Mouse (Mus musculus) common myeloid progenitor, adult 5-6 weeks (primary cell): ENCODE data around the gene Luc7l. TPM values are rescaled to one million over a fixed set of nuclear protein-coding genes. Genes with fewer than 3 reads are reported as not detected.

Experiments
- ATAC-seq: replicated peaks from 2 replicates; pipeline ENCODE4 v1.8.0; 2016; ENCODE audit warnings: low read depth, mild to moderate bottlenecking, moderate TSS enrichment, inconsistent platforms; ENCODE audit not compliant: poor library complexity, severe bottlenecking
- total RNA-seq: library from RNA; stranded (forward); fragments of 200-1000, 187-1606 nt; gene quantifications from 2 replicates; pipeline ENCODE4 v1.2.3, GENCODE M21; 2017

Gene Luc7l
- total RNA-seq: 104 and 124 TPM in 2 replicates

DNA sequence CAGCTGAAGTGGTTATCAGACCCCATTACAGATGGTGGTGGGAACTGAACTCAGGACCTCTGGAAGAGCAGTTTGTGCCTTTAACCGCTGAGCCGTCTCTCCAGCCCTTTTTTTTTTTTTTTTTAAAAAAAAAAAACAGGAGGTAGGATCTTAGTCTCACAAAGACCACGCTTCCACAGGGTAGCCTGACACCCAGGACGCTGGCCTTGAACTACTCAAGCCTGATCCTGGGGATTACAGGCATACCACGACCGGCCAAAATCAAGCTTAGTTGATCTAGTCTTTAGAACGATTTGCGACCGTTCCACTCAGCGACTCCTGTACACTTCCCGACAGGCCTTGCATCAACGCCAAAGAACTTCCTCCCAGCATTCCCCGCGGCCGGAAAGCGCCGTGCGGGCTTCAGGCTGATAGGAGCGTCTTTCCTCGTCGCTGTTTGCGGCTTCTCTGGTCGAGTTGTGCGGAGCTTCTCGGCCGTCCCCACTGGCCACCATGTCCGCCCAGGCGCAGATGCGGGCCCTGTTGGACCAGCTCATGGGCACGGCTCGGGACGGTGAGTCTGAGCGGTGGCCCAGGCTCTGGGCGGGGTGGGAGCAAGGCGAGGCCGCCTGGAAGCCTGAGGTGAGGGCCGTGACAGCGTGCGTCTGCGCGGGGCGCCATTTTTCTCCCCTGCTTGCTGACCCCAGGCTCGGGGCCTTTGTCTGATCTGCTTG lies at the start of gene Luc7l:
Gene Luc7l (plus strand): TSS at position 358 of the 713 bp plus-strand sequence.
- ATAC-seq: peak; percentile 95

DNA sequence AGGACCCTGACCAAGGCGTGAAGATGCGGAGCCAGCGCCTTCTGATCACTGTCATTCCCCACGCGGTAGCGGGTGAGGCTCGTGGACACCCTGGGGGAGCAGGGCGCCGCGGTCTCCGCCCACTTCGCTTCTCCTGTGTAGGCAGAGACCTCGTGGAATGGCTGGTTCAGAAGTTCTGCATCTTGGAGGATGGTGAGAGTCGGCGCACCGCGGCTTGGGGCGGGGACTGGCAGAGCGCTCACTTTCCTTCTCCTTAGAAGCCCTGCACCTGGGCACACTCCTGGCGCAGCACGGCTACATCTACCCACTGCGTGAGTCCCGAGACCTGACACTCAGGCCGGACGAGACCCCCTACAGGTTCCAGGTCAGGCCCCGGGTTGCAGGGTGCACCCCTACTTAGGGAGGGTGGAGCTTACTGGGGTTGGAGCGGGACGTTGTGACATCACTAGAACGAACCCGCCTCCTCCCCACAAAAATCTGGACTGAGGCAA lies 49.3 kb upstream of the Luc7l start:
- ATAC-seq: peak; percentile 44; the same call in 1 of the 2 replicates

- no peak for ATAC-seq
These were observed 47.9 kb upstream of the Luc7l start for GRCm38 (mm10) chr17:26204766-26205165.

DNA sequence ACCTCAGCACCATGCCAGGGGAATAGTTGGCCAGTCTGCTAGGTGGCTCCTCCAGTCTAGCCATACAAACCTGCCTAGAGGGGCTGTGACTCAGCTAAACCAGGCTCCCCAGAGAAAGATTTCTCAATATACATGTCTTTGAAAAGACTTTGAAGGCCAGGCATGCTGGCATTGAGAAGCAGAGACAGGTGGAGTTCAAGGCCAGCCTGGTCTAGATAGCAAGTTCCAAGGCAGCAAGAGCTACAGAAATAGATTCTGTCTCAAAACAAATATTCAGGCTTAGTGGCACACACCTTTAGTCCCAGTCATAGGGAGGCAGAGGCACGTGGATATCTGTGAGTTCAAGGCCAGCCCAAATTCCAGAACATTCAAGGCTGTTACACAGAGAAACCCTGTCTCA lies 46.3 kb upstream of the Luc7l start:
- ATAC-seq: no peak

GRCm38 (mm10) chr17:26207686-26208085 lies 45.0 kb upstream of the Luc7l start, which contains the start of gene Arhgdig:
Gene Arhgdig (minus strand): TSS chr17:26207786.
- no peak for ATAC-seq

DNA sequence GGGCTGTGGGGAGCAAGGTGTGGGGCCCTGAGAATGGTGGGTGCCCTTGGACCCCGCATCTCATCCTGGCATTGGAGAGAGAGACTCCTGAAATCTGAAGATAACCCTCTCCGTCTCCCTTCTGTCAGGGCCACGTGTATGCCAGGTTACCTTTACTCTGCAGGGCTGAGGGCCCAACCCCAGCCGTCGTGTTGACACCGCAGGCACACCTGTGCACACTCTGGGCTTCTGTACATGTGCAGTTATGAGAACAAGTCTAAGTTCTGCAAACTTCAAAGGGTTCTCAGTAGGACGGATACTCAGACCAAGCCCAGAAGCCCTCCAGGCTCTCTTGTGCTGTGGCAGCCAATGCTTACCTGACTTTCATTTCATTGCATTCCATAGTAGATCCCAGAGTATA lies 40.5 kb upstream of the Luc7l start:
- ATAC-seq: no peak

- ATAC-seq: no peak
These were observed 40.0 kb upstream of the Luc7l start for GRCm38 (mm10) chr17:26212681-26213080.

- no peak for ATAC-seq
These were observed 31.2 kb upstream of the Luc7l start for GRCm38 (mm10) chr17:26221508-26221907.

GRCm38 (mm10) chr17:26225150-26225549 lies 27.5 kb upstream of the Luc7l start:
- no peak for ATAC-seq

DNA sequence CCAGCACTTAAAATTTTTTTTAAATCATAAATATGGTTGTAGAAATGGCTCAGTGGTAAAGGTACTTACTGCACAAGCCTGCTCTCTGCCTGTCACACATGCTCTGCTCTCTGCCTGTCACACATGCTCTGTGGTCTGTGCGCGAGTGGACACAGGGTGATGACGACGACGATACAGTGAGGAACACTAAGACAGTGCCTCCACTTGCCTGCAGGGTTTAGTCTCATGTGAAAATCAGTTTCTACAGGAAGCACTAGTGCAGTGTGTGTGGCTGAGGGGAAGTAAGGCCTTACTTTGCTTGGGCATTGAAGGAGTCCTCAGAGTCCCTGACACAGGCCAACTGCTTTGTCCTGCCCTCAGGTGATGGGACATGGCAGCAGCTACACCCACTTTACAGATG lies 22.9 kb upstream of the Luc7l start:
- peak; percentile 63; the same call in 1 of the 2 replicates for ATAC-seq

- no peak for ATAC-seq
These were observed 21.5 kb upstream of the Luc7l start for GRCm38 (mm10) chr17:26231156-26231555.

- no peak for ATAC-seq
These were observed 19.8 kb upstream of the Luc7l start for GRCm38 (mm10) chr17:26232863-26233262.

DNA sequence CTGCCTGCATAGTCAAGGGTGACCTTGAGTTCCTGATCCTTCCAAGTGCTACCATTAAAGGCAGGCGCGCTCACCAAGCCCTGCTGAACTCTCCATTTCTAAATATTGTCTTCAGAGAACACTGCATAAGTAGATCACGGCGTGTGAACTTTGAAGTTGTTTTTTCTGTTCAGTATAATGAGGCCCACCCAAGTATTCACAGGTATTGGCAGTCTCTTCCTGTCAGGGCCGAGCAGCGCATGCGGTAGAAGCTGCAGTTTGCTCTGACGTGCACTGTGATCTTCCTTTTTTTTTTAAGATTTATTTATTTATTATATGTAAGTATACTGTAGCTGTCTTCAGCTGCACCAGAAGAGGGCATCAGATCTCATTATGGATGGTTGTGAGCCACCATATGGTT lies 18.3 kb upstream of the Luc7l start:
- no peak for ATAC-seq

GRCm38 (mm10) chr17:26235077-26235815 lies 17.4 kb upstream of the Luc7l start:
- peak; percentile 34; the same call in 1 of the 2 replicates for ATAC-seq

- ATAC-seq: peak; percentile 17; the same call in 1 of the 2 replicates
These were observed 15.0 kb upstream of the Luc7l start for GRCm38 (mm10) chr17:26237667-26238066.

- ATAC-seq: no peak
These were observed 13.1 kb upstream of the Luc7l start for GRCm38 (mm10) chr17:26239551-26239950.

GRCm38 (mm10) chr17:26240120-26240790 lies 12.4 kb upstream of the Luc7l start:
- no peak for ATAC-seq

DNA sequence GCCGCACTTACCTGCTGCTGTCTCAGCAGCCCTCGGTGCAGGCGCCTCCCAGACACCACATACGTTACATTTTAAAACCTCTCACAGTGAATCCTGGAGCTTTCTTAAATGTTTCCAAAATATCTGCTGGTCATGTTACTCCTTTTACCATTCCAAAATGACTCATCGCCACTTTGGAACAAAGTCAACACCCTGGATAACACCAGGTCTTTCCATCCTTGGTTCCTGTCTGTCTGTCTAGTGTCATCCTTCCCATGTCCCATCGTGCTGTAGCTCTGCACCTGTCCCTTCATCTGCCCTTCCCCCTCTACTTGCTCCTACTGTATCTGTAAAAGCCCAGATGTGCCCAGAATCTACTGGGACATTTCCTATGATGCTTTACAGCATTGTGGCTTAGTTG lies 11.7 kb upstream of the Luc7l start:
- ATAC-seq: no peak

DNA sequence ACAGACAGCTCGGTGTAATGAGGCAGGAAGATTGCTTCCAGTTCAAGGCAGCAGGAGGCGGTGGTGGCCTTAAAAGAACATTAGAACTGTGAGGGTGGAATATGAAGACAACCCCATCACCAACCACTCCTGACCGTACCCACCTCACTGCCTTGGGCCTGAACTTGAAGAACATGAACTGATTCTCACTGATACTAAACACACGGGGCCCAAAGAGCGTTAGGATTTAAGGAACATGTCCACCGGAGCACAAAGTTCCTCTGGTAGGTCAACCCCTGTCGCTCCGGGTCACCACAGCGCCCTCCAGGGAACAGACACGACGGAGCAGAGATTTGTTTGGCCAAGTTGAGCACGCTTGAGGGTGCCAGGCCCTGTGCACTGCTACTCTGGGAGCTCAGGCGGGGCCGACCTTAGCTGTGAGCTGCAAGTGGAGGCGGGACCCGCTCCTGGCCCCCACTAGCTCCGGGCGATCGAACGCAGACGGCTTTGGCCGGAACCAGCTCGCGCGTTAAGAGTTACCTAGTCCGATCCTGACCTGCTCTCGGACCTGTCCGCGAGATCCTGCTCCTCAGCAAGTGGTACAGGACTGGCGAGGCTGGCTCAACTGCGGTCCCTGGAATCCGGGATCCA lies 9.1 kb upstream of the Luc7l start:
- ATAC-seq: peak; percentile 55
